Mouse (Mus musculus) forebrain, embryonic 13.5 days (tissue): ENCODE data around the gene Jup. TPM values are rescaled to one million over a fixed set of nuclear protein-coding genes. Genes with fewer than 3 reads are reported as not detected.

Experiments
- ATAC-seq: fragments of 200-750 bp; cut with Nextera tagmentation; 2 replicates; pipeline ENCODE4 v1.8.0; 2017
- H3K27ac ChIP-seq: fragments of 300-500 bp; sonication (generic); 2 replicates; pipeline ENCODE4 v1.5.1; 2015; ENCODE audit warnings: inconsistent platforms, mild to moderate bottlenecking, moderate library complexity
- H3K27me3 ChIP-seq: fragments of 300-500 bp; sonication (generic); 2 replicates; pipeline ENCODE4 v1.6.1; 2015; ENCODE audit warnings: mild to moderate bottlenecking, inconsistent platforms
- H3K36me3 ChIP-seq: fragments of 300-500 bp; sonication (generic); 2 replicates; pipeline ENCODE4 v1.6.1; 2015; ENCODE audit warnings: mild to moderate bottlenecking, inconsistent platforms; ENCODE audit not compliant: poor library complexity, severe bottlenecking
- H3K4me1 ChIP-seq: fragments of 300-500 bp; sonication (generic); 2 replicates; pipeline ENCODE4 v1.6.1; 2015; ENCODE audit warnings: inconsistent platforms
- H3K4me2 ChIP-seq: fragments of 300-500 bp; sonication (generic); 2 replicates; pipeline ENCODE4 v1.6.1; 2015; ENCODE audit warnings: inconsistent platforms, mild to moderate bottlenecking, moderate library complexity
- H3K4me3 ChIP-seq: fragments of 300-500 bp; sonication (generic); 2 replicates; pipeline ENCODE4 v1.5.1; 2015; ENCODE audit warnings: mild to moderate bottlenecking, inconsistent platforms
- H3K9ac ChIP-seq: fragments of 300-500 bp; sonication (generic); 2 replicates; pipeline ENCODE4 v1.6.1; 2015; ENCODE audit warnings: mild to moderate bottlenecking, inconsistent platforms
- H3K9me3 ChIP-seq: fragments of 300-500 bp; sonication (generic); replicated peaks from 2 replicates; pipeline ENCODE4 v1.6.1; 2016; ENCODE audit warnings: inconsistent platforms
- WGBS: fragments of 180-500 bp; shearing (Covaris S2); methylation state at CpG from one replicate; pipeline ENCODE4 v1.1.7; 2015; 5-methylcytosine and 5-hydroxymethylcytosine counted together
- polyA plus RNA-seq: library from polyadenylated mRNA; unstranded; fragments of >200 nt; fragmentation: Nextera tagmentation; extraction: Ambion mirVana; gene quantifications from 2 replicates; pipeline ENCODE4 v1.2.1, GENCODE M21; 2015

Gene Jup
- polyA plus RNA-seq, 1 experiment from 2014 or later, result 37.1 TPM

DNA sequence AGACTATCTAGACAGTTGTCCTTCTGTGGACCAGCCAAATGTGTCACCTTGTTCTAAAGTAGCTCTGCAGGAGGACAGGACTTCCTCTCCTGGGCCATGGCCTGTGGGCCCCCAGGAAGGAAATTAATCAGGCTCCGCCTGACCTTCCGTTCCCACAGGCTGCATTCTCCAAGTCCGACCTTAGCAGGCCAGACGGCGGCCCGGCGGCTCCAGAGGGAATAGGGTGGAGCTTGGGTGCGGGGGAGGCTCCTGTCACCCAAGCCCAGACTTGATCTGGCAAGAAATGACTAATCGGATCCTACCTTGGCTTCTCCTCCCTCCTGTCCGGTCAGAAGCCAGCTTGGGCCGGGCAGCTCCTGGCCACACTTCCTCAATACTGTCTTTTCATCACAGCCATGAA is 2.4 kb downstream of the Jup start:
- peak overlapping the region; percentile 66 for H3K4me2 ChIP-seq
- no peaks in the 10 kb centered on the region for H3K36me3 ChIP-seq
- peak overlapping the region; percentile 62; the same call in 1 of the 2 replicates for H3K4me3 ChIP-seq
- H3K4me1 ChIP-seq, result peaks cover 23% of the 10 kb centered on the region
- H3K27me3 ChIP-seq, result peaks cover 31% of the 10 kb centered on the region
- H3K9ac ChIP-seq, result no peak overlapping the region
- H3K27ac ChIP-seq, result no peak overlapping the region
- 42% methylated on average over 11 of the region's 11 CpGs for WGBS
- no peak for ATAC-seq
- H3K9me3 ChIP-seq, result no peaks in the 10 kb centered on the region

DNA sequence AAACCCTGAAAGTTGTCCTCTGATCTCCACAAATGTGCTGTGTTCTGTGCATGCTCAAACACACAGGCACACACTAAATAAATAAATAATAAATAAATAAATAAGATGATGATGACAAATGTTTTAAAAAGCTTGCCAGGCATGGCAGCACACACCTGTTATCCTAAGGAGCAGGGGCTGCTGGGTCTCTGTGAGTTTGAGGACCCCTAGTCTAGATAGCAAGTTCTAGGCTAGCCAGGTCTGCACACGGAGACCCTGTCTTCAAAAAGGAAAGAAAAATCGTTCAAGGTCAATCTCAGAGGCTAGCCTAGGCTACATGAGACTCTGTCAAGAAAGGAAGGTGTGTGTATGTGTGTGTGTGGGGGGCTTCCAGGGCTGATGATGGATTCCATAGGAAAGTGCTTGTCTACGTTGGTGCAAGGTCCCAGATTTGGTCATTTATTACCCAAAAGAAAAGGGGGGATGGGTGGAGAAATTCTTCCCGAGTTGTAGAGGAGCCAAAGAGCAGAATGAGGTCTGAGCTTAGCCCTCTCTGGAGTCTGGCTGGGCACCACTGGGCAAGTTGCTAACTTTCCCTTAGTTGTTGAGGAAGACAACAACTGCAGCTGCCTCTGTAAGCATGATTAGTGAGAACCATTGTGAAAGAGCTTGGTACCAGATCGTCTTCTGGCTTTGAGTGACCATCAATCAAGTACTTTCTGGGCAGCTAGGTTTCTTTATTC is 3.0 kb downstream of the Jup start:
- ATAC-seq, result no peak
- 78% methylated on average over 5 of the region's 5 CpGs for WGBS

DNA sequence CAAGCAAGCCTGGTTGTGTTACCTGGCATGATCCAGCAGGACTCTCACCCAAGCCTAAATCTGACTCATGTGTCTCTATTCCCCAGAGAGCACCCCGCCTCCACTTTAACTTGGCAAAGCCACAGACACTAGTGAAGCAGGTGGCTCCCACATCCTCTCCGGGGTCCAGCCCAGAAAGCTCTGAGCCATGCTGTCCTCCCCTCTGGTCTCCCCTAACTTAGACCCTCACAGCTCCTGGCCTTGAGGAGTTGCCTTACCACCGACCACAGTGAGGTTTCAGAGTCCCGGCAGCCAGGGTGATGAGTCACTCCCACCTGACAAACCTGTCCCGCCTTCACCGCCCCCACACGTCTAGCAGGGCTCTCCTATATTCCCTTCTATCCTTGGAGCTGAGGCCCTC is 3.8 kb downstream of the Jup start:
- 82% methylated on average over 7 of the region's 7 CpGs for WGBS
- peaks cover 25% of the 10 kb centered on the region for H3K27me3 ChIP-seq

More for the DNA sequence above, 3.0 kb downstream of the Jup start:
- no peak overlapping the region for H3K4me3 ChIP-seq
- H3K36me3 ChIP-seq, result no peaks in the 10 kb centered on the region
- H3K27me3 ChIP-seq, result peaks cover 25% of the 10 kb centered on the region
- 0 out of 2 replicates have a peak overlapping the region, but pooled peaks have one; percentile 66 for H3K4me2 ChIP-seq
- no peak overlapping the region for H3K27ac ChIP-seq
- peaks cover 28% of the 10 kb centered on the region for H3K4me1 ChIP-seq
- H3K9me3 ChIP-seq, result no peaks in the 10 kb centered on the region
- no peak overlapping the region for H3K9ac ChIP-seq

DNA sequence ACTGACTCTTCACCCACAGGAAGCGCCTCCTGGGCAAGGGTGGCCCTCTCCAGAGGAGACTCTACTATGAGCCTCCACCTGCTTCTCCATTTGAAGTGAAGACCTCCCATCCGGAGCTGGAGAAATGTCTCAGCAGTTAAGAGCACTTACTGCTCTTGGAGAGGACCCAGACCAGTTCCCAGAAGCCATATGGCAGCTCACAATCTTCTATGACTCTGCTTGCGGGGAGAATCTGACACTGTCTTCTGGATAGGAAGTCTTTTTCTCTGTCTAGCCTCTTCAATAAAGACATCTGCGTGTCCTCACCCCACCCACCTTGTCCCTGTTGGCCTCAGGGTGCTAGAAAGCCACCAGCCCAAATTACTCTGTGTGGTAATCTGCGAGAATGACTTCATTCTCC is 4.6 kb downstream of the Jup start:
- no peak overlapping the region for H3K4me3 ChIP-seq
- peaks cover 25% of the 10 kb centered on the region for H3K27me3 ChIP-seq
- no peak for ATAC-seq
- H3K9ac ChIP-seq, result no peak overlapping the region
- WGBS, result 86% methylated on average over 5 of the region's 5 CpGs
- H3K27ac ChIP-seq, result no peak overlapping the region
- no peaks in the 10 kb centered on the region for H3K9me3 ChIP-seq
- no peak overlapping the region for H3K4me2 ChIP-seq
- no peaks in the 10 kb centered on the region for H3K36me3 ChIP-seq
- peaks cover 28% of the 10 kb centered on the region for H3K4me1 ChIP-seq

More for the DNA sequence above, 3.8 kb downstream of the Jup start:
- no peak overlapping the region for H3K9ac ChIP-seq
- no peak overlapping the region for H3K4me2 ChIP-seq
- no peaks in the 10 kb centered on the region for H3K9me3 ChIP-seq
- H3K4me1 ChIP-seq, result peaks cover 28% of the 10 kb centered on the region
- no peak for ATAC-seq
- H3K27ac ChIP-seq, result no peak overlapping the region
- no peaks in the 10 kb centered on the region for H3K36me3 ChIP-seq
- no peak overlapping the region for H3K4me3 ChIP-seq

DNA sequence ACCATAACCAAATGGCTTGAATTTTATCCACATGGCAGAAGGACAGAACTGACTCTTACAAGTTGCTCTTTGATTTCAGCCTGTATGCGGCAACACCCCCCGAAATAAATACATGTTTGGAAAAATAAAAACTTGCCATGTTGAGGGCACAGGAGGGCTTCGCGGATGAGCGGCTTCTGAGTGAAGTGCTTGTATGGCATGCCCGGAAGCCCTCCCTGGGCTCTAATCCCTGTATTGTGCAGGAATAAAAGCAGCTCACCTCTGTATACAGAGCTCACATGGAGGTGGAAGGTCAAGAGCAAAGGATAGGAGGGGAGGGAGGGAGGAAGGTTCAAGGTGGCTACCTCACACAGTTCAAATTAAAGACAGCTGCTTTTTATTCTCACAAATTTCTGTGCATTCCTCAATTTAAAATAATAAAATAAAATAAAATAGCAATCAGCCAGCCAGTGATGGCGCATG is 5.6 kb downstream of the Jup start:
- no peak overlapping the region for H3K27ac ChIP-seq

DNA sequence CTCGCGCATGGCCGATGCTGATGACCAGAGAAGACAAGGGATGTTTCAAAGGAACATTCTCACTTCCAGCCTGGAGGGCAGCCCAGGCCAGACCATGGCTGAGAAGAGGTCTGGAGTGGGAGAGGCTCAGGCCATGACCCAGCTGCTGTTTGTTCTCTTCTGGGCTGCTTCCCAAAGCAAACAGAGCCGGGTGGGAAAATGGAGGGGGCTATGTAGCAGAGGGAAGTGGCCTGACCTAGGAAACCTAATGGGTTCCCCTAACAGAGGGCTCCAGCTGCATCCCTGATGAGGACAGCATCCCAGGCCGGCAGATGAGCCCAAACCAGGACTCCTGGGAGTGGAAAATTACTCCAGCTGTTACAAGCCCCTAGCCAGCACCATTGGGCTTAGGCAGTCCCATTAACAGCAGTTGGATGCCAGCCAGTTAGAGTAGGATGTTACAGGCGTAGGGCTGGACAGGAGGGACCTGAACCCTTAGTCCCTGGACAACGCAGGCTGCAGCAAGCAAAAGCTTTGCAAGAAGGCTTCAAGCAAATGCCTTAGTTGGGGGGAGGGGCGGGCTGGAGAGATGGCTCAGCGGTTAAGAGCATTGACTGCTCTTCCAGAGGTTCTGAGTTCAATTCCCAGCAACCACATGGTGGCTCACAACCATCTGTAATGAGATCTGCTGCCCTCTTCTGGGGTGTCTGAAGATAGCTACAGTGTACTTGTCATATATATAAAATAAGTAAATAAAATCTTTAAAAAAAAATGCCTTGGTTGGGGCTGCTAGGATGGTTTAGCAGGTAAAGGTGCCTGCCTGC is 6.3 kb downstream of the Jup start:
- Histone ChIP-seq H3K36me3 (no peaks in the 10 kb centered on the region), H3K4me2 (no peak overlapping the region), H3K27ac (no peak overlapping the region), H3K4me1 (peaks cover 20% of the 10 kb centered on the region), H3K9ac (no peak overlapping the region), H3K9me3 (no peaks in the 10 kb centered on the region), H3K27me3 (peaks cover 15% of the 10 kb centered on the region), H3K4me3 (no peak overlapping the region)
- ATAC-seq, result no peak
- WGBS, result 67% methylated on average over 9 of the region's 9 CpGs

More for the DNA sequence above, 5.6 kb downstream of the Jup start:
- no peak overlapping the region; the same call in 1 of the 2 replicates for H3K9ac ChIP-seq
- H3K9me3 ChIP-seq, result no peaks in the 10 kb centered on the region
- no peak overlapping the region for H3K4me3 ChIP-seq
- no peak overlapping the region for H3K4me2 ChIP-seq
- ATAC-seq, result no peak
- 65% methylated on average over 7 of the region's 7 CpGs for WGBS
- peaks cover 21% of the 10 kb centered on the region for H3K27me3 ChIP-seq
- H3K4me1 ChIP-seq, result peaks cover 26% of the 10 kb centered on the region
- no peaks in the 10 kb centered on the region for H3K36me3 ChIP-seq

DNA sequence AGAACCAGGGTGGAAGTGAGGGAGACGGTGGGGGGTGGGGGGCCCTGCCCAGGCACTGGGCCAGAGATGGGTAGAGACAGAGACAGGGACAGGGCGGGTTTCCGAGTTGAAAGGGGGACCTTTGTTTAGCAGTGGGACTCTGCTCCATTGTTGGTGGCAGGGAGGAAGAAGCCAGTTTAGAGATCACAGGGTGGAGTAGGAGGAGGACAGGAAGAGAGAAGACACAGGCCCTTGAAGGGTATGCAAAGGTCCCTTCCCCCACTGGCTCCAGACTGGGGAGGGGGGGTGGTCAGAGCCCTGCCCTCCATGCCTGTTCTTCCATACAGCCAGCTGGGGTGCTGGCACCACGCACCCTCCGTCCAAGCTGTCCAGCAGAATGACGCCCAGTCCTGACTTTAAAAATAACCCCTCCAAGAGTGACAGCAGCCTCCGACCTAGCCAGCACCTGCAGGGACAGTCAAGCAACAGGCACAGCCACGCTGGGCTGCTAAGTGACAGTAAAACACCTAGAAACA is 7.6 kb downstream of the Jup start:
- Histone ChIP-seq H3K36me3 (peaks cover 8% of the 10 kb centered on the region; the same call in 1 of the 2 replicates), H3K9me3 (no peaks in the 10 kb centered on the region), H3K4me2 (no peak overlapping the region), H3K9ac (no peak overlapping the region), H3K27me3 (peaks cover 2% of the 10 kb centered on the region), H3K4me3 (no peak overlapping the region), H3K27ac (no peak overlapping the region), H3K4me1 (peaks cover 7% of the 10 kb centered on the region)
- ATAC-seq, result no peak
- 49% methylated on average over 8 of the region's 8 CpGs for WGBS

DNA sequence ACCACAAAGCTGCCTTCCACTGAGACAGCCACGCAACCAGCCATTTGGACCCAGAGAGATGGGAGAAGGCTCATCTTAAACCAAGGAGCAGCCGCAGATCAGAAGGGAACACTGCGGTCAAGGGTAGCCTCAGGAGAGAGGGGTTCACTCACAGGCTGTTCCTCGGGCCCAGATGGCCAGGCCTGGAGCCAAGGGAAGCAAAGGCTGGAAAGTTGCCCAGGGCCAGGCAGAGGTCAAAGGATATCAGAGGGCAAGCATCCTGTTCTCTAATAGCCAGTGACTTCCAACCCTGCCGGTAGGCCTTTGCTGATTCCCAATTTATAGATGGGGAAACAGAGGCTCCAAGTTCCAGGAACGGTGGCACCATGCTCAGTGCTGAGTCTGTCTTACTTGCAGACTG is 9.0 kb downstream of the Jup start:
- ATAC-seq, result no peak
- WGBS, result 92% methylated on average over 6 of the region's 6 CpGs

DNA sequence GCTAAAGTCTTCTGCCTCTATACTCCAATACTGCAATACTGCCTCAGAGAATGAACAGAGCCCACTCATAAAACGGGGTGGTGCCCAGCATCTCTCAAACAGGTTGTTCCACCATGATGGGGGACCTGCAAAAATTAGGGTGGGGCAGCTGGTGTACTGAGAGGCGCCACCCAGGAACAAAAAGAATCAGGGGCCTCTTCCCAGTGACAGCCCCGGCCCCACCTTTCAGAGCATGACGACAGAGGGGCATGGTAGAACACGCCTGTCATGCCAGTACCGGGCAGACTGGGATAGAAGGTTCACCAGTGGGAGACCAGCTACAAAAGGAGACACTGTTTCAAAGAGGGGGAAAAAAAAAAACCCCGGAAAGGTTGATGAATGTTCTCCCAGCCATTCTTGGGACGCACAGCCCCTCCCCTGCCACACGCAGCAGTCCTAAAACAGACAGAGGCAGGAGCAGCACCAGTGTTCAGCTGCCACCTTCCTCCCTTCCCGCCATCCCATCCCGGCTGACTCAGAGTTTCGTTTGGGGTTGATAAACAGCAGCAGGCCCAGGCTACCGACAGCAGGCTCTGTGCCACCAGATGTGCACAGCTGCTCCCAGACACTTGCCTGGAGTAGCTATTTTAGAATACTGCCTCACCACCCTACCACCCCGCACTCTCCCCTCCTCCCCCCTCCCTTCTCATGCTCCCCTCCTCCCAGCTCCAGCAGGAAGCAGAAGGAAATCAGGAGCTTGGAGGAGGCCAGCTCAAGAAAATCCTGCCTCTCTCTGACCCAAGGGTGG is 9.8 kb downstream of the Jup start:
- Histone ChIP-seq H3K4me3 (no peak overlapping the region), H3K9ac (no peak overlapping the region), H3K4me1 (peaks cover 6% of the 10 kb centered on the region), H3K27ac (no peak overlapping the region), H3K36me3 (peaks cover 28% of the 10 kb centered on the region), H3K4me2 (no peak overlapping the region), H3K9me3 (no peaks in the 10 kb centered on the region), H3K27me3 (no peaks in the 10 kb centered on the region)
- 63% methylated on average over 14 of the region's 14 CpGs for WGBS
- 0 out of 2 replicates have a peak, but pooled peaks have one; percentile 16 for ATAC-seq

More for the DNA sequence above, 9.0 kb downstream of the Jup start:
- no peak overlapping the region for H3K9ac ChIP-seq
- H3K4me2 ChIP-seq, result no peak overlapping the region
- H3K4me1 ChIP-seq, result peaks cover 6% of the 10 kb centered on the region
- no peak overlapping the region for H3K27ac ChIP-seq
- no peaks in the 10 kb centered on the region for H3K9me3 ChIP-seq
- H3K4me3 ChIP-seq, result no peak overlapping the region
- H3K27me3 ChIP-seq, result no peaks in the 10 kb centered on the region
- peaks cover 20% of the 10 kb centered on the region; the same call in 1 of the 2 replicates for H3K36me3 ChIP-seq

DNA sequence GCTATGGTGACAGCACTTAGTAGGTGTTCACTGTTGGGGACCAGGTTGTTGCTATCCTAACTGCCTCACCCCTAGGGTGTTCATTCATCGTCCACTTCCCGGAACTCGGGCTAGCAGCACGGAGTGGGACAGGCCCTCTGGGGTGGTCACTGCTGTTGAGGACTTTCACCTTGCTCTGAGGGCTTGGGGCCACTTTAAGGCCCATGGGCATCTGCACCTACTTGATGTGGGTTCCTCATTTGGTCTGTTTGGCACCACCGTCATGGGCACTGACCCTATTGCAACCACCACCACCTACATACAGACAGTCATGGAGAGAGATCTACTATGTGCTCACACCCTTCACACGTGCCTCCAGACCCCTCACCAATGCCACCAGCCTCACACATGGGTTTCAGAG is 10.5 kb downstream of the Jup start:
- ATAC-seq, result no peak
- WGBS, result 89% methylated on average over 6 of the region's 6 CpGs
- H3K4me1 ChIP-seq, result peaks cover 6% of the 10 kb centered on the region
- no peak overlapping the region for H3K4me2 ChIP-seq
- H3K9me3 ChIP-seq, result no peaks in the 10 kb centered on the region
- no peak overlapping the region for H3K9ac ChIP-seq
- peaks cover 35% of the 10 kb centered on the region for H3K36me3 ChIP-seq
- no peaks in the 10 kb centered on the region for H3K27me3 ChIP-seq
- H3K4me3 ChIP-seq, result no peak overlapping the region
- H3K27ac ChIP-seq, result no peak overlapping the region

DNA sequence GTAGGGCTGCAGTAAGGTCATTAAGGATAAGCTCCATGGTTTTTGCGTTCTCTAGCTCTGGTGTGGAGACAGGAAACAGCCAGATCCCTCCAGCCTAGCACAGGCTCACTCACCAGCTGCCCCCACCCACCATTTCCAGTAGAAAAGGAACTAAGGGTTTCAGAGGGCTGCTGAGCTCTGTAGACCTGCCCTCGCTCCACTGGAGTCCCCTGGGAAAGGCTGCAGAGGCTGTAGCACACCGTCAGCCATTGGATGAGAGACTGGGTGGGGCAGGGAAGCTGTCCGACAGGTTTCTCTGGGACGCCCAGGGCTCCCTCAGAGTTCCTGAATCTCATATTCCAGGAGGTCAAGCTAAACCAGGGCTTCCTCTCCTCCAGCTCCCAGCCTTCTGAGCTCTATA is 11.0 kb downstream of the Jup start:
- H3K4me3 ChIP-seq, result no peak overlapping the region
- H3K4me1 ChIP-seq, result peaks cover 6% of the 10 kb centered on the region
- peaks cover 40% of the 10 kb centered on the region for H3K36me3 ChIP-seq
- H3K27me3 ChIP-seq, result no peaks in the 10 kb centered on the region
- WGBS, result 50% methylated on average over 5 of the region's 5 CpGs
- H3K4me2 ChIP-seq, result no peak overlapping the region
- H3K27ac ChIP-seq, result no peak overlapping the region
- no peak overlapping the region for H3K9ac ChIP-seq
- no peaks in the 10 kb centered on the region for H3K9me3 ChIP-seq
- ATAC-seq, result no peak
